Mouse (Mus musculus) urinary bladder, postnatal 10 days (tissue): Measurements from ENCODE around the gene Piga.

Experiments
- DNase-seq: peaks from one replicate; pipeline ENCODE4 v3.0.0; 2022; ENCODE audit warnings: low spot score

Gene Piga

DNA sequence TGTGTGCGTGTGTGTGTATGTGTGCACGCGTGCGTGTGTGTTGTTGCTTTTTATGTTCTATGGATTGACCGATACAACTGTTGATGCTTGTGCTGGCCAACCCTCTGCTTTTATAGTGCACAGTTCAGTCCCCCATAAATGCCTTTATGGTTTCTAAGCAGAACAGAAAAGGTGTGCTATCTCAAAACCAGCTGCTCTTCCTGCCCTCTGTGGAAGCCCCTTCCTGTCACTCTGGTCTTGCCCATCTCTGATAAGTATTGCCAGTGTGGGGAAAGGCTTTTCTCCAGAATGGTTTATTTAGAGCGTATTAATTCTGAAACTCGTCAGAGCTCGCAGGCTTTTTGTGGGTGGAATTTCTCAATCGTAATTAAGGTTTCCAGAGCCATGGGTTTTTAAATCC, 13.1 kb downstream of the Piga start:
- DNase-seq = no peak

- DNase-seq = no peak
Measured at GRCm38 (mm10) chrX:164436709-164437108, 17.1 kb downstream of the Piga start, which contains the start of gene Asb11. TSS of gene Asb11 (plus strand) at chrX:164436994.

GRCm38 (mm10) chrX:164439462-164439861, 19.9 kb downstream of the Piga start:
- no peak for DNase-seq

GRCm38 (mm10) chrX:164440140-164440539, 20.6 kb downstream of the Piga start:
- no peak for DNase-seq

DNA sequence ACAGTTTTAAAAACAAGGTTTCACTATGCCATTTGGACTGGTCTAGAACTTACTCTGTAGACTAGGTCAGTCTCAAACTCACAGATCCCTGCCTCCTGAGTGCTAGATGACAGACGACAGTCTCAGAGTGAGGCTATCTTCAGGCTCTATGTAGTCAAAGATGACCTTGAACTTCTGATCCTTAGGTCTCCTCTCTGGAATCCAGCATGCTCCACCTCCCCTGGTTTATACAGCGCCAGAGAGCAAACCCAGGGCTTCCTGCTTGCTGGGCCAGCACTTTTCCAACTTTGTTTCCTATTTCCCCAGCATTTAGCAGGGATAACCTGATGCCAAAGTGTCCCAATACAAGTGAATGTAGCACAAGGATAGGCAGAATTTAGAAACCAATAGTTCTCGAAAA, 21.1 kb downstream of the Piga start:
- DNase-seq = no peak

GRCm38 (mm10) chrX:164441306-164441705, 21.7 kb downstream of the Piga start:
- no peak for DNase-seq

DNA sequence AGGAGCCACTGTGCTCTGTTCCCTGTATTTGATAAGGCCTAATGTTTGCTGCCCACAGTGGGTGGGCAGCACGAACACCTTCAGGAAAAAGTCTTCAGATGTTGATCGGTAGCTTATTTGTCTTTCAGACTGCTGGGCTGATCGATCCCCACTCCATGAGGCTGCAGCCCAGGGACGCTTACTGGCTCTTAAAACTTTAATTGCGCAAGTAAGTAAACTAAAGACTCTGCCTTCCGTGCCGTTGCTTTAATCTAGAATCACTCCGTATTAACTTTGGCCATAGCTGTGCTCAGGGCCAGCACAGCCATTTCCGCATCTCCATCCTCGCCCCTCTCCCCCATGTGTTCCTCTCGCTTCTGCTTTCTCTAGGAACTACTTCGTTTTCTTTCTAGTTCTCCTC, 26.0 kb downstream of the Piga start:
- no peak for DNase-seq

DNA sequence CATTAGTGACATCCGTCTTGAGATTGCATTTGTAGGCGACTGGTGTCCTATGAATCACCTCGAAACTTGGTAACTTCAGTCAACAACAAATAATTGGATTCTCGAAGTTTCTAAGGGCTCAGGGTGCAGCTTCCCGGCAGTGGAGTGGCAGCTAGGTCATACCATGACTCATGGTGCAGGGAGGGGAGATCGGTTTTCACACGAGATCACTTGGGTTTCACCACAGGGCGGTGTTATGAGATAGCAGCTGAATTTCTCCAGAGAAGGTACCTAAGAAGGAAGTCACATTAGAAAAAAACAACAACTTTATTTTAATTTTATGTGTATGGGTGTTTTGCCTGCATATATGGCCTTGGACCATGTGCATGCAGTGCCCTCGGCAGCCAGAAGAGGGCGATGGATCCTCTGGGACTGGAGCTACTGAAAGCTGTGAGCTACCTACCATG, 26.5 kb downstream of the Piga start:
- DNase-seq = no peak

- DNase-seq = no peak
Measured at GRCm38 (mm10) chrX:164446835-164447681, 27.5 kb downstream of the Piga start.

DNA sequence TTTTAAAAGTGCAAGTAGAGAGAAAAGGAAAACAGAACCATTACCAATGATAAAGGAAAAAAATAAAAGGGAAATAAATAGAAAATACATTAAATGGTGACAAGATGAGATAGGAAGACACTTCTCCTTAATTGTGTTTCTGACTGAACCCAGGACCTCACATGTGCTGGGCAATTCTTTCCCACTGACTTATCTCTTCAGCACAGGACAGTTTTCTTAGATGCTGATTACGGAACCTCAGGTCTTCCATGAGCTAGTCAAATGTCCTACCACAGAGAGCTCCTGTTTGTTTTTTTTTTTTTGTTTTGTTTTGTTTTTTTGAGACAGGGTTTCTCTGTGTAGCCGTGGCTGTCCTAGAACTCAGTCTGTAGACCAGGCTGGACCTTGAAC, 28.1 kb downstream of the Piga start:
- DNase-seq = no peak

DNA sequence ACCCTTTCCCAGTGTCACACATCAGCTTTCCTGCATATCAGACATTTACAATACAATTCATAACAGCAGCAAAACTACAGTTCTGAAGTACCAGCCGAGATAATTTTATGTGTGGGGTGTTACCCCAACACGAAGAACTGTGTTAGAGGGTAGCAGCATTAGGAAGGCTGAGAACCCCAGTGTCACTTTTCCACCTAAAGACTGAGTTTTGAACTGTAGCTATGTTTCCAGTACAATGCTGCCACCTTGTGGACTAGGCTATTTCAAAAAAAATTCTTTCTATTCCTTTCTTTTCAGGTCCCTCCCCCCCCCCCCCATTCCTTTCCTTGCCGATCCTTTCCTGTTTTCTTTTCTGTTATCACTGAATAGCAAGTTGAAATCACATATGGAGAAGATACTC, 29.6 kb downstream of the Piga start:
- DNase-seq = no peak

GRCm38 (mm10) chrX:164459205-164459878, 39.8 kb downstream of the Piga start:
- DNase-seq = no peak
